Mouse (Mus musculus) skeletal muscle tissue, adult 2 months (tissue): Measurements from ENCODE around the gene Tas2r129.
"Not testable (repeated sequence)": the region's sequence is repeated elsewhere in the genome, so short reads cannot be mapped to it uniquely, and the experiment has no call there.

Experiments used
- DNase-seq: peaks from one replicate; pipeline ENCODE4 v3.0.0-alpha.2; 2012; ENCODE audit warnings: low read depth, low spot score

Gene Tas2r129

GRCm38 (mm10) chr6:132950802-132951201 is at the start of gene Tas2r129:
Gene Tas2r129 (plus strand): TSS chr6:132951102.
- no peak for DNase-seq

GRCm38 (mm10) chr6:132909351-132909750 is 41.6 kb upstream of the Tas2r129 start, which contains the start of gene Tas2r125:
Gene Tas2r125 (plus strand): TSS chr6:132909651.
- no peak for DNase-seq

- DNase-seq, result not testable (repeated sequence)
Observed at GRCm38 (mm10) chr6:132941376-132941775, 9.5 kb upstream of the Tas2r129 start.

GRCm38 (mm10) chr6:132957819-132958218 is 6.9 kb downstream of the Tas2r129 start, which contains the start of gene Tas2r131:
Gene Tas2r131 (minus strand): TSS chr6:132957919.
- no peak for DNase-seq

GRCm38 (mm10) chr6:132980865-132981264 is 30.0 kb downstream of the Tas2r129 start, which contains the start of gene Tas2r109:
Gene Tas2r109 (minus strand): TSS chr6:132980965.
- no peak for DNase-seq
